Mouse (Mus musculus): ENCODE measurements around the gene Chrna3. TPM values are rescaled to one million over a fixed set of nuclear protein-coding genes. Genes with fewer than 3 reads are reported as not detected.
A peak's percentile ranks its signal among the peaks of the same experiment; 100 is the strongest.

Gene Chrna3
- 2.6 TPM in 2 replicates for polyA plus RNA-seq (2012; rRNA removed)

- peak within 1 kb of the TSS; percentile 32 for H3K4me3 ChIP-seq (replicated peaks; ENCODE audit: insufficient read depth, low read depth, low read length)
- no peaks in the 10 kb centered on the region for H3K27me3 ChIP-seq (ENCODE audit: control insufficient read depth, insufficient read depth, low read length)
- no peak within 1 kb of the TSS for H3K27ac ChIP-seq (ENCODE audit: insufficient read depth, low read length)
- WGBS, result 1% methylated on average over 39 of the region's 39 CpGs
- TF ChIP-seq CTCF (IDR thresholded peaks at IDR 0.05; ENCODE audit: borderline replicate concordance, insufficient read depth, low read depth, low read length) (no peak), POLR2A (IDR thresholded peaks at IDR 0.05; ENCODE audit: borderline replicate concordance, insufficient read depth, low read length) (no peak)
- H3K4me1 ChIP-seq (ENCODE audit: control insufficient read depth, insufficient read depth, low read length), result no peaks in the 10 kb centered on the region
- DNase-seq, result peak in 1 of 2 experiments; percentile 29
Measured at GRCm38 (mm10) chr9:55026275-55026663, at the start of gene Chrna3. Gene Chrna3 (minus strand): TSS chr9:55026562.

DNA sequence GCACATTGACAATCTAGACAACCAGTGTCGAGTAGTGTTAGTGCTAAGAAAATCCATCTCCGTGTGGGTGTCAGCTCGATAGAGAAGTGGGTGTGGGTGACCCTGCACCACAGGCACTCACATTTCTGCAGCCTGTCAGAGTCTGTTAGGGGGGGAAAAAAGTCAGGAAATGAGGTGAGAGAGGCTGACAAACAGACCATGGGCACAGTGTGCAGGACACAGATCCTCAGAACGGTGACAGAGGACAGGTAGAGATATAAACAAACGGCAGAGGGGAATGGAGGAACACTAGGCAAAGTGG lies 41.6 kb upstream of the Chrna3 start:
- peaks cover 13% of the 10 kb centered on the region for H3K4me1 ChIP-seq (ENCODE audit: control insufficient read depth, insufficient read depth, low read length)
- DNase-seq, result no peak
- H3K27me3 ChIP-seq (ENCODE audit: control insufficient read depth, insufficient read depth, low read length), result no peaks in the 10 kb centered on the region
- TF ChIP-seq POLR2A (IDR thresholded peaks at IDR 0.05; ENCODE audit: borderline replicate concordance, insufficient read depth, low read length) (no peak), CTCF (IDR thresholded peaks at IDR 0.05; ENCODE audit: borderline replicate concordance, insufficient read depth, low read depth, low read length) (no peak)
- WGBS, result 37% methylated on average over 5 of the region's 5 CpGs
- H3K4me3 ChIP-seq (replicated peaks; ENCODE audit: insufficient read depth, low read depth, low read length), result no peak overlapping the region
- H3K27ac ChIP-seq (ENCODE audit: insufficient read depth, low read length), result no peak overlapping the region

GRCm38 (mm10) chr9:55067260-55067964 lies 41.0 kb upstream of the Chrna3 start:
- no peak overlapping the region for H3K27ac ChIP-seq (ENCODE audit: insufficient read depth, low read length)
- no peaks in the 10 kb centered on the region for H3K27me3 ChIP-seq (ENCODE audit: control insufficient read depth, insufficient read depth, low read length)
- DNase-seq, result peak; percentile 38 to 66
- TF ChIP-seq POLR2A (IDR thresholded peaks at IDR 0.05; ENCODE audit: borderline replicate concordance, insufficient read depth, low read length) (no peak), CTCF (IDR thresholded peaks at IDR 0.05; ENCODE audit: borderline replicate concordance, insufficient read depth, low read depth, low read length) (no peak)
- H3K4me1 ChIP-seq (ENCODE audit: control insufficient read depth, insufficient read depth, low read length), result peaks cover 13% of the 10 kb centered on the region
- WGBS, result 24% methylated on average over 8 of the region's 8 CpGs
- no peak overlapping the region for H3K4me3 ChIP-seq (replicated peaks; ENCODE audit: insufficient read depth, low read depth, low read length)

DNA sequence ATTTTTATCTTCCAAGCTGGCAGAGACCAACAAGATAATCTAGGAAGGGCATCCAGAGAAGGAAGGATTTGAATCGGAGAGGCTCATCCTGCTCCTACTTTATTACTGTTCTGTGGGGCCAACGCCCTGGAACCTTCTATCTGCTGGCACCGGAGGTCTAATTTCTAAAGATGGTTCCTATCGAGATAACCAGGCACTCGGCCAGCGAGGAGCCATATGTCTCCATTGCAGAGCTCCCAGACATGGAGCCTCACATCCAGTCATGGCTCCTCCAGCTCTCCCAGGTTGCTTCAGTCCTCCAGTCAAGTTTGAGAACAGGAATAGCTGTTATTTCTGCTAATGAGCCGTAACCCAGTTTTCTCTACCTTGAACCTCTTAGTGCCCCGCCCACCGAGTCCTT lies 38.9 kb upstream of the Chrna3 start:
- 41% methylated on average over 9 of the region's 9 CpGs for WGBS
- TF ChIP-seq POLR2A (IDR thresholded peaks at IDR 0.05; ENCODE audit: borderline replicate concordance, insufficient read depth, low read length) (no peak), CTCF (IDR thresholded peaks at IDR 0.05; ENCODE audit: borderline replicate concordance, insufficient read depth, low read depth, low read length) (no peak)
- no peak overlapping the region for H3K27ac ChIP-seq (ENCODE audit: insufficient read depth, low read length)

GRCm38 (mm10) chr9:55058067-55058466 lies 31.7 kb upstream of the Chrna3 start:
- WGBS, result over 99% methylated on average over 4 of the region's 4 CpGs
- Histone ChIP-seq H3K4me1 (ENCODE audit: control insufficient read depth, insufficient read depth, low read length) (no peaks in the 10 kb centered on the region), H3K27ac (ENCODE audit: insufficient read depth, low read length) (no peak overlapping the region), H3K27me3 (ENCODE audit: control insufficient read depth, insufficient read depth, low read length) (no peaks in the 10 kb centered on the region), H3K4me3 (replicated peaks; ENCODE audit: insufficient read depth, low read depth, low read length) (no peak overlapping the region)
- DNase-seq, result no peak
- TF ChIP-seq POLR2A (IDR thresholded peaks at IDR 0.05; ENCODE audit: borderline replicate concordance, insufficient read depth, low read length) (no peak), CTCF (IDR thresholded peaks at IDR 0.05; ENCODE audit: borderline replicate concordance, insufficient read depth, low read depth, low read length) (no peak)

More for the DNA sequence above, 38.9 kb upstream of the Chrna3 start:
- no peaks in the 10 kb centered on the region for H3K27me3 ChIP-seq (ENCODE audit: control insufficient read depth, insufficient read depth, low read length)
- peak; percentile 73 to 82 for DNase-seq
- H3K4me1 ChIP-seq (ENCODE audit: control insufficient read depth, insufficient read depth, low read length), result peaks cover 13% of the 10 kb centered on the region
- H3K4me3 ChIP-seq (replicated peaks; ENCODE audit: insufficient read depth, low read depth, low read length), result no peak overlapping the region

DNA sequence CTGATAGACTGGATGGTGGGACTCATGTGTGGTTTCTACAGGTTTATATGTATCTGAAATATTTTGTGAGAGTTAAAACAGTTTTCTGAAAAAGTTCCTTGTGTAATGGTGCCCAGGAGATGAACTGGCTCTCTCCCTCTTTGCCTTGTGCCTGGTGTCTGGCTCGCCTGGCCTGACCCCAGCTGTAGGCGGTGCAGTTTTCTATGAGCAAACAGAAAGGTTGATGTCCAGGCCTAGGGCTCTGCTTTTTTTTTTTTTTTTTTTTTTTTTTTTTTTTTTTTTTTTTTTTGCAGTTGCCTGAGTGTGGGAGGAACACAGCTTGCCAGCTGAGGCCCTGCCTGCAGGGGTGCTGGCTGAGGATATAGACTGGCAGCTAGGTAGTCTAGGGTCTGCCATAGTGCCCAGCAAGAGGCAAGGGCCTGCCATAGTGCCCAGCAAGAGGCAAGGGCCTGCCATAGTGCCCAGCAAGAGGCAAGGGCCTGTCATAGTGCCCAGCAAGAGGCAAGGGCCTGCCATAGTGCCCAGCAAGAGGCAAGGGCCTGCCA lies 29.1 kb upstream of the Chrna3 start:
- Histone ChIP-seq H3K27me3 (ENCODE audit: control insufficient read depth, insufficient read depth, low read length) (no peaks in the 10 kb centered on the region), H3K27ac (ENCODE audit: insufficient read depth, low read length) (no peak overlapping the region), H3K4me1 (ENCODE audit: control insufficient read depth, insufficient read depth, low read length) (no peaks in the 10 kb centered on the region), H3K4me3 (replicated peaks; ENCODE audit: insufficient read depth, low read depth, low read length) (no peak overlapping the region)
- DNase-seq, result no peak
- WGBS, result 88% methylated on average over 2 of the region's 2 CpGs
- TF ChIP-seq POLR2A (IDR thresholded peaks at IDR 0.05; ENCODE audit: borderline replicate concordance, insufficient read depth, low read length) (no peak), CTCF (IDR thresholded peaks at IDR 0.05; ENCODE audit: borderline replicate concordance, insufficient read depth, low read depth, low read length) (no peak)

GRCm38 (mm10) chr9:55048211-55048880 lies 22.0 kb upstream of the Chrna3 start, which contains the start of gene Chrnb4:
Gene Chrnb4 (minus strand): TSS chr9:55048779.
- Histone ChIP-seq H3K4me3 (replicated peaks; ENCODE audit: insufficient read depth, low read depth, low read length) (peak within 1 kb of the TSS; percentile 41), H3K27me3 (ENCODE audit: control insufficient read depth, insufficient read depth, low read length) (no peaks in the 10 kb centered on the region; the same call in 1 of the 2 replicates), H3K4me1 (ENCODE audit: control insufficient read depth, insufficient read depth, low read length) (peaks cover 8% of the 10 kb centered on the region; the same call in 1 of the 2 replicates), H3K27ac (ENCODE audit: insufficient read depth, low read length) (no peak within 1 kb of the TSS)
- no peak for TF ChIP-seq CTCF (IDR thresholded peaks at IDR 0.05; ENCODE audit: borderline replicate concordance, insufficient read depth, low read depth, low read length)
- no peak for TF ChIP-seq POLR2A (IDR thresholded peaks at IDR 0.05; ENCODE audit: borderline replicate concordance, insufficient read depth, low read length)
- WGBS, result 2% methylated on average over 23 of the region's 23 CpGs
- DNase-seq, result peak in 1 of 2 experiments; percentile 27

All from cerebellum, adult 2 months (tissue).